In genomic region chr1:42474831-42475230, GRCm38 (mm10) we compare ENCODE assay signal across 15 mouse cellular contexts.
"Had no signal": no experiment of that assay in that cellular context is flagged by ENCODE, and none has a peak within 500 bp of the region (broad histone marks: within the 10 kb centered on the region; RNA-seq: fewer than 3 reads in every experiment).

No protein-coding gene starts in this region.

- DNase-seq: lung, adult 2 months; lung, postnatal 10 days; right cerebral cortex, postnatal 14 days; thymus, adult 2 months; thymus, postnatal 25 days; thymus, postnatal 4 days had no signal

- H3K9me3 ChIP-seq: lung, embryonic 15.5 days; midbrain, embryonic 12.5 days; midbrain, embryonic 15.5 days; neural tube, embryonic 12.5 days; stomach, embryonic 15.5 days had no signal

- H3K9ac ChIP-seq: liver, embryonic 14.5 days; lung, embryonic 15.5 days; midbrain, embryonic 12.5 days; midbrain, embryonic 15.5 days; neural tube, embryonic 12.5 days; stomach, embryonic 15.5 days had no signal

- ATAC-seq: midbrain, embryonic 15.5 days had no signal

- H3K27ac ChIP-seq: liver, embryonic 14.5 days; lung, embryonic 15.5 days; macrophage; midbrain, embryonic 12.5 days; midbrain, embryonic 15.5 days; neural tube, embryonic 12.5 days; stomach, embryonic 15.5 days; stomach, postnatal 0 days had no signal

- H3K36me3 ChIP-seq: lung, embryonic 15.5 days; midbrain, embryonic 12.5 days; midbrain, embryonic 15.5 days; neural tube, embryonic 12.5 days; stomach, embryonic 15.5 days had no signal

- H3K4me3 ChIP-seq: lung, embryonic 15.5 days; megakaryocyte, embryonic 14.5 days; midbrain, embryonic 12.5 days; midbrain, embryonic 15.5 days; neural tube, embryonic 12.5 days; stomach, embryonic 15.5 days had no signal

- H3K4me1 ChIP-seq: megakaryocyte, embryonic 14.5 days; stomach, embryonic 15.5 days had no signal

- H3K4me2 ChIP-seq: lung, embryonic 15.5 days; midbrain, embryonic 12.5 days; midbrain, embryonic 15.5 days; neural tube, embryonic 12.5 days; stomach, embryonic 15.5 days had no signal

- H3K27me3 ChIP-seq: lung, embryonic 15.5 days; megakaryocyte, embryonic 14.5 days; midbrain, embryonic 12.5 days; midbrain, embryonic 15.5 days; neural tube, embryonic 12.5 days; stomach, embryonic 15.5 days had no signal
